Mouse (Mus musculus): Measurements from ENCODE around the gene Man2a1. TPM values are rescaled to one million over a fixed set of nuclear protein-coding genes. Genes with fewer than 3 reads are reported as not detected.

Gene Man2a1
- polyA plus RNA-seq, 1 experiment from 2014 or later, result 3.0 TPM

DNA sequence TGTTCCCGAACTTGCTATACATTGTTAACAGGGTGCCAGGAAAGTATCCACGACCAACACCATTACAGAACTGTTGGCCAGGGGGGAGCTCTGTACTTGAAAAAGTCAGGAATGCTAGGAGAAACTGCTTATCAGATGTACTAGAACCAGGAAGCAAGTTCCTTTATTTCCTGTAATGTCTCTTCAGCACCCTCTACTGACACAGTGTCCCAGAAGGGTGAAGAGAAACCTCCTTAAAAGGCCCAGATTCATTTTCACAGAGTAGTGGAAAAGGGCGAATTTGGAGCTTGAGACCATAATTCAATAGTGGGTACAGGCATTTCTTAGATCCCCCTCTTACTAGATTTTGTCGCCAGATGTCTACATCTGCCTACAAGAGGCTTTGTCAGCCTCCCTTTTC, 620 bp upstream of the Man2a1 start:
- 31% methylated on average over 4 of the region's 4 CpGs for WGBS

GRCm38 (mm10) chr17:64601091-64601750, 685 bp downstream of the Man2a1 start:
- H3K27ac ChIP-seq (ENCODE audit: low read depth, low read length), result peak overlapping the region; percentile 72
- peaks cover 8% of the 10 kb centered on the region for H3K4me1 ChIP-seq (ENCODE audit: control insufficient read depth, insufficient read depth, low read length)
- peak overlapping the region; percentile 92 for H3K9ac ChIP-seq (ENCODE audit: low read length)
- peak; percentile 20 for ATAC-seq (ENCODE audit: low FRiP score)
- peak; percentile 97 for DNase-seq (ENCODE audit: low spot score, missing footprints)
- H3K27me3 ChIP-seq (ENCODE audit: control insufficient read depth, insufficient read depth, low read length), result no peaks in the 10 kb centered on the region
- H3K4me2 ChIP-seq, result peak overlapping the region; percentile 94
- peak overlapping the region; percentile 88 for H3K4me3 ChIP-seq (ENCODE audit: low read depth, low read length)
- no peaks in the 10 kb centered on the region for H3K9me3 ChIP-seq (ENCODE audit: control insufficient read depth, low read length)
- no peaks in the 10 kb centered on the region for H3K36me3 ChIP-seq (ENCODE audit: control insufficient read depth, insufficient read depth, low read length)
- under 1% methylated on average over 72 of the region's 73 CpGs for WGBS

More for the DNA sequence above, 620 bp upstream of the Man2a1 start:
- DNase-seq (ENCODE audit: low spot score, missing footprints) (peak; percentile 88), ATAC-seq (ENCODE audit: low FRiP score) (no peak)
- no peaks in the 10 kb centered on the region for H3K9me3 ChIP-seq (ENCODE audit: control insufficient read depth, low read length)
- H3K36me3 ChIP-seq (ENCODE audit: control insufficient read depth, insufficient read depth, low read length), result no peaks in the 10 kb centered on the region
- peaks cover 8% of the 10 kb centered on the region for H3K4me1 ChIP-seq (ENCODE audit: control insufficient read depth, insufficient read depth, low read length)
- peak overlapping the region; percentile 50 for H3K4me2 ChIP-seq
- peak overlapping the region; percentile 59 for H3K27ac ChIP-seq (ENCODE audit: low read depth, low read length)
- H3K4me3 ChIP-seq (ENCODE audit: low read depth, low read length), result peak overlapping the region; percentile 88
- H3K9ac ChIP-seq (ENCODE audit: low read length), result peak overlapping the region; percentile 36
- no peaks in the 10 kb centered on the region for H3K27me3 ChIP-seq (ENCODE audit: control insufficient read depth, insufficient read depth, low read length)

DNA sequence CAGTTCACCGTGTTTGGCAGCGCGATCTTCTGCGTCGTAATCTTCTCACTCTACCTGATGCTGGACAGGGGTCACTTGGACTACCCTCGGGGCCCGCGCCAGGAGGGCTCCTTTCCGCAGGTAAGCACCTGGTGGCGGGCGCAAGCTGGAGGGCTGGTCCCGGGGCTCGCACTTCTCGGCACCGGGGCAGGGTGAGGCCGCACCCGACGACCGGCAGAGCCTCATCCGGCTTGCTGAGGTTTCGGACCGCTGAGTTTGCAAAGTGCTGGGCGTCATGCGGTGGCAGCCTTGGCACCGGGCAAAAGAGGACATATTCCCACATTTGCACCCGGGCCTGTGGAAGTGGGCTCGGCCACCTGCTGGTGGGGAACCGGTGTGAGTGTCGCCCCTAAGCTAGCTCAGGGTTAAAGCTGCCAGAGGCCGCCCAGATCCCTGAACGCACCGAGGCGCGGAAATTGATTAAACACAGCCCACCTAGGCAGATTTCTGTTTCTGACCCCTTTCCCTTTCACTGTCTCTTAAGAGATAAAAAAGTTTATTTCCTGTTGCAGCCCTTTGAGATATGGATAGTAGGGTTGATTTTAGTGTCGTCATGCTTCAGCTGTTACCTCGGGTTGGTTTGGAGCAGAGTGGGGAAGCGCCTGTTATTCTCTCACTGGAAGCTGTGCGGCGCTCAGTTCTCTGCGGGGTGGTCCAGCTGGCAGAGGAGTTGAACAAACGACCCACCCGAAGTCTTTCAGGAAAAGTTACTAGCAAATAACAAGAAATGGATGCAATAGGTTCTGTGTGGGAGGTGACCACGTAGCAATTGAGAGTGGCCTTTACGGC, 1.4 kb downstream of the Man2a1 start:
- 1% methylated on average over 44 of the region's 44 CpGs for WGBS
- Histone ChIP-seq H3K4me1 (ENCODE audit: control insufficient read depth, insufficient read depth, low read length) (peaks cover 8% of the 10 kb centered on the region), H3K27ac (ENCODE audit: low read depth, low read length) (no peak overlapping the region), H3K4me3 (ENCODE audit: low read depth, low read length) (peak overlapping the region; percentile 88), H3K36me3 (ENCODE audit: control insufficient read depth, insufficient read depth, low read length) (no peaks in the 10 kb centered on the region), H3K27me3 (ENCODE audit: control insufficient read depth, insufficient read depth, low read length) (no peaks in the 10 kb centered on the region), H3K9me3 (ENCODE audit: control insufficient read depth, low read length) (no peaks in the 10 kb centered on the region), H3K9ac (ENCODE audit: low read length) (peak overlapping the region; percentile 92), H3K4me2 (peak overlapping the region; percentile 94)
- DNase-seq (ENCODE audit: low spot score, missing footprints) (peak; percentile 95), ATAC-seq (ENCODE audit: low FRiP score) (peak; percentile 31; the same call in 1 of the 2 replicates)

- H3K36me3 ChIP-seq (ENCODE audit: control insufficient read depth, insufficient read depth, low read length), result no peaks in the 10 kb centered on the region
- H3K4me2 ChIP-seq, result peak overlapping the region; percentile 94
- no peak overlapping the region for H3K9ac ChIP-seq (ENCODE audit: low read length)
- no peaks in the 10 kb centered on the region for H3K9me3 ChIP-seq (ENCODE audit: control insufficient read depth, low read length)
- DNase-seq (ENCODE audit: low spot score, missing footprints) (no peak), ATAC-seq (ENCODE audit: low FRiP score) (no peak)
- H3K27me3 ChIP-seq (ENCODE audit: control insufficient read depth, insufficient read depth, low read length), result no peaks in the 10 kb centered on the region
- WGBS, result 67% methylated on average over 9 of the region's 9 CpGs
- no peak overlapping the region for H3K4me3 ChIP-seq (ENCODE audit: low read depth, low read length)
- no peak overlapping the region for H3K27ac ChIP-seq (ENCODE audit: low read depth, low read length)
- peaks cover 8% of the 10 kb centered on the region for H3K4me1 ChIP-seq (ENCODE audit: control insufficient read depth, insufficient read depth, low read length)
These were observed 2.6 kb downstream of the Man2a1 start for GRCm38 (mm10) chr17:64603134-64603533.

DNA sequence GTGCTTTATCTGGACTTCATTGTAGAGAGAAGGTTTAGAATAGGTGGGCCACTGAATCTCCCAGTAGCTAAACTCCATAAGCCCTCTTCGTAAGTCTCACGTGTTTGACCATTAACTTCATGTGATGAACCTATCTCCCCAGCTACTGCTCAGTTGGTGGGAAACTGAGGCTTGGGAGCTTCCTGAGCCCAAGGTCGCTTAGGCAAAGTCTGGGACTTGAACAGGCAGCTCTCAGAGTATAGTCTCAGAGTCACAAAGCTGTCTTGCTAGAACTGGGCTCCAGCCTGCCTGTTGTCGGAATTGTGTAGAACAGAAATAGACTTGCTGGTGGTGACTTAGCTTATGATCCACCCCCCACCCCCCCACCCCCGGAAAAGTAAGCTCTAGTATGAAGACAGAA, 3.0 kb downstream of the Man2a1 start:
- no peaks in the 10 kb centered on the region for H3K36me3 ChIP-seq (ENCODE audit: control insufficient read depth, insufficient read depth, low read length)
- DNase-seq (ENCODE audit: low spot score, missing footprints) (no peak), ATAC-seq (ENCODE audit: low FRiP score) (no peak)
- peak overlapping the region; percentile 94 for H3K4me2 ChIP-seq
- no peaks in the 10 kb centered on the region for H3K9me3 ChIP-seq (ENCODE audit: control insufficient read depth, low read length)
- H3K27me3 ChIP-seq (ENCODE audit: control insufficient read depth, insufficient read depth, low read length), result no peaks in the 10 kb centered on the region
- H3K4me1 ChIP-seq (ENCODE audit: control insufficient read depth, insufficient read depth, low read length), result peaks cover 8% of the 10 kb centered on the region
- no peak overlapping the region for H3K27ac ChIP-seq (ENCODE audit: low read depth, low read length)
- WGBS, result 91% methylated on average over 5 of the region's 5 CpGs
- no peak overlapping the region for H3K9ac ChIP-seq (ENCODE audit: low read length)
- H3K4me3 ChIP-seq (ENCODE audit: low read depth, low read length), result no peak overlapping the region

GRCm38 (mm10) chr17:64604163-64604562, 3.6 kb downstream of the Man2a1 start:
- ATAC-seq (ENCODE audit: low FRiP score), result no peak
- peaks cover 8% of the 10 kb centered on the region for H3K4me1 ChIP-seq (ENCODE audit: control insufficient read depth, insufficient read depth, low read length)
- H3K9ac ChIP-seq (ENCODE audit: low read length), result no peak overlapping the region
- H3K4me2 ChIP-seq, result no peak overlapping the region
- 81% methylated on average over 5 of the region's 5 CpGs for WGBS
- no peaks in the 10 kb centered on the region for H3K36me3 ChIP-seq (ENCODE audit: control insufficient read depth, insufficient read depth, low read length)
- no peaks in the 10 kb centered on the region for H3K9me3 ChIP-seq (ENCODE audit: control insufficient read depth, low read length)
- DNase-seq (ENCODE audit: low spot score, missing footprints), result no peak
- no peak overlapping the region for H3K4me3 ChIP-seq (ENCODE audit: low read depth, low read length)
- H3K27ac ChIP-seq (ENCODE audit: low read depth, low read length), result no peak overlapping the region
- no peaks in the 10 kb centered on the region for H3K27me3 ChIP-seq (ENCODE audit: control insufficient read depth, insufficient read depth, low read length)

DNA sequence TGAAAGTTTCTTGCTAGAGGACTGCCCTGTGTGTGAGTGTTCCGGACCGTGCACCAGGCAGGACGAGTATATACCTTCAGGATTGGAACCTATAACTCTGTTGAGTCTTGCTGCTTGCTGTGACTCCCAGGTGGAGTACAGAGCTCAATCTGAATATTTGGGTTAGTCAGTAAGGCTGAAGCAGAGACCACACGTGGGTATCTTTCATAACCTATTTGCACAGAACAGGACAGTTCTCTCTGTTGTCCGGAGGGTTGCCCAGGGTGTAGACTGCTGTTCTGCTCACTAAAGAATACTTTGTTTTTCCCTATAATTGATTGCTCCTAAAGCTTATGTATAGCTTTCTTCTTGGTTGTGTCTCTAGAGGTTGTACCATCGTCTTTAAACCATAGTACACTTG, 7.7 kb downstream of the Man2a1 start:
- no peak overlapping the region for H3K27ac ChIP-seq (ENCODE audit: low read depth, low read length)
- no peaks in the 10 kb centered on the region for H3K36me3 ChIP-seq (ENCODE audit: control insufficient read depth, insufficient read depth, low read length)
- no peaks in the 10 kb centered on the region for H3K9me3 ChIP-seq (ENCODE audit: control insufficient read depth, low read length)
- 88% methylated on average over 6 of the region's 6 CpGs for WGBS
- no peak for ATAC-seq (ENCODE audit: low FRiP score)
- no peak overlapping the region for H3K9ac ChIP-seq (ENCODE audit: low read length)
- no peak overlapping the region for H3K4me3 ChIP-seq (ENCODE audit: low read depth, low read length)
- DNase-seq (ENCODE audit: low spot score, missing footprints), result no peak
- no peaks in the 10 kb centered on the region for H3K27me3 ChIP-seq (ENCODE audit: control insufficient read depth, insufficient read depth, low read length)
- no peak overlapping the region for H3K4me2 ChIP-seq
- no peaks in the 10 kb centered on the region; the same call in 1 of the 2 replicates for H3K4me1 ChIP-seq (ENCODE audit: control insufficient read depth, insufficient read depth, low read length)

GRCm38 (mm10) chr17:64608923-64609598, 8.5 kb downstream of the Man2a1 start:
- Histone ChIP-seq H3K27me3 (ENCODE audit: control insufficient read depth, insufficient read depth, low read length) (no peaks in the 10 kb centered on the region), H3K9me3 (ENCODE audit: control insufficient read depth, low read length) (no peaks in the 10 kb centered on the region), H3K4me1 (ENCODE audit: control insufficient read depth, insufficient read depth, low read length) (no peaks in the 10 kb centered on the region; the same call in 1 of the 2 replicates), H3K4me3 (ENCODE audit: low read depth, low read length) (no peak overlapping the region), H3K9ac (ENCODE audit: low read length) (no peak overlapping the region), H3K27ac (ENCODE audit: low read depth, low read length) (no peak overlapping the region), H3K4me2 (no peak overlapping the region), H3K36me3 (ENCODE audit: control insufficient read depth, insufficient read depth, low read length) (no peaks in the 10 kb centered on the region)
- no peak for DNase-seq (ENCODE audit: low spot score, missing footprints)
- 83% methylated on average over 6 of the region's 6 CpGs for WGBS
- ATAC-seq (ENCODE audit: low FRiP score), result no peak

GRCm38 (mm10) chr17:64609741-64610140, 9.2 kb downstream of the Man2a1 start:
- 37% methylated on average over 3 of the region's 3 CpGs for WGBS
- H3K27ac ChIP-seq (ENCODE audit: low read depth, low read length), result no peak overlapping the region
- H3K4me1 ChIP-seq (ENCODE audit: control insufficient read depth, insufficient read depth, low read length), result no peaks in the 10 kb centered on the region
- H3K27me3 ChIP-seq (ENCODE audit: control insufficient read depth, insufficient read depth, low read length), result no peaks in the 10 kb centered on the region
- DNase-seq (ENCODE audit: low spot score, missing footprints), result no peak
- H3K4me3 ChIP-seq (ENCODE audit: low read depth, low read length), result no peak overlapping the region
- H3K9ac ChIP-seq (ENCODE audit: low read length), result no peak overlapping the region
- H3K36me3 ChIP-seq (ENCODE audit: control insufficient read depth, insufficient read depth, low read length), result no peaks in the 10 kb centered on the region
- no peak overlapping the region for H3K4me2 ChIP-seq
- no peak for ATAC-seq (ENCODE audit: low FRiP score)
- no peaks in the 10 kb centered on the region for H3K9me3 ChIP-seq (ENCODE audit: control insufficient read depth, low read length)

All from midbrain, embryonic 11.5 days (tissue).